Mouse (Mus musculus) cerebellum, adult 2 months (tissue): ENCODE data around the gene B3galt1. TPM values are rescaled to one million over a fixed set of nuclear protein-coding genes. Genes with fewer than 3 reads are reported as not detected.
A peak's percentile ranks its signal among the peaks of the same experiment; 100 is the strongest.

ENCODE experiments used
- DNase-seq, 2 experiments: peaks; one replicate each; pipeline ENCODE4 v3.0.0; 2021
- H3K27ac ChIP-seq: fragments of 200-500 bp; 2 replicates; pipeline ENCODE4 v1.5.1; 2012; ENCODE audit warnings: low read length, control low read depth, inconsistent platforms; ENCODE audit not compliant: insufficient read depth
- H3K27me3 ChIP-seq: fragments of 200-500 bp; 2 replicates; pipeline ENCODE4 v1.6.1; 2012; ENCODE audit warnings: inconsistent platforms, mild to moderate bottlenecking, low read length, moderate library complexity; ENCODE audit not compliant: control insufficient read depth, insufficient read depth
- H3K4me1 ChIP-seq: fragments of 200-500 bp; 2 replicates; pipeline ENCODE4 v1.6.1; 2011; ENCODE audit warnings: low read length; ENCODE audit not compliant: control insufficient read depth, insufficient read depth
- H3K4me3 ChIP-seq: fragments of 200-500 bp; replicated peaks from 2 replicates; pipeline ENCODE3; 2011; ENCODE audit warnings: mild to moderate bottlenecking, low read depth, low read length, control low read depth; ENCODE audit not compliant: insufficient read depth
- CTCF ChIP-seq: fragments of 200-500 bp; IDR thresholded peaks from 2 replicates; pipeline ENCODE4 v1.5.1; 2011; ENCODE audit warnings: low read depth, mild to moderate bottlenecking, control low read depth, low read length, moderate library complexity, borderline replicate concordance; ENCODE audit not compliant: insufficient read depth
- POLR2A ChIP-seq: fragments of 200-500 bp; IDR thresholded peaks from 2 replicates; pipeline ENCODE4 v1.6.1; 2011; ENCODE audit warnings: low read length, control low read depth, borderline replicate concordance; ENCODE audit not compliant: insufficient read depth
- WGBS: fragments of 180-500 bp; shearing (Covaris S2); methylation state at CpG from one replicate; pipeline ENCODE4 v1.1.7; 2018; 5-methylcytosine and 5-hydroxymethylcytosine counted together
- polyA plus RNA-seq: library from polyadenylated mRNA; depleted of rRNA; stranded (reverse); fragments of >200 nt; gene quantifications from 2 replicates; pipeline ENCODE4 v1.2.3, GENCODE M21; 2012

The B3galt1 gene
- polyA plus RNA-seq, 1 experiment: 18.9 TPM

GRCm38 (mm10) chr2:67756507-67756906, 190.8 kb downstream of the B3galt1 start:
- Histone ChIP-seq H3K4me1 (no peaks in the 10 kb centered on the region), H3K27me3 (no peaks in the 10 kb centered on the region), H3K4me3 (no peak overlapping the region), H3K27ac (no peak overlapping the region)
- TF ChIP-seq CTCF (no peak), POLR2A (no peak)
- WGBS: 53% methylated on average over 6 of the region's 6 CpGs
- no peak for DNase-seq

- Histone ChIP-seq H3K27ac (no peak overlapping the region), H3K4me1 (no peaks in the 10 kb centered on the region), H3K4me3 (no peak overlapping the region), H3K27me3 (no peaks in the 10 kb centered on the region)
- 83% methylated on average over 3 of the region's 3 CpGs for WGBS
- TF ChIP-seq CTCF (no peak), POLR2A (no peak)
- DNase-seq: no peak
Observed at GRCm38 (mm10) chr2:67787536-67787935, 221.9 kb downstream of the B3galt1 start.

GRCm38 (mm10) chr2:67797561-67797960, 231.9 kb downstream of the B3galt1 start:
- H3K4me3 ChIP-seq: no peak overlapping the region
- no peak for DNase-seq
- H3K27me3 ChIP-seq: no peaks in the 10 kb centered on the region
- TF ChIP-seq POLR2A (no peak), CTCF (no peak)
- no peak overlapping the region for H3K27ac ChIP-seq
- H3K4me1 ChIP-seq: no peaks in the 10 kb centered on the region
- 95% methylated on average over 4 of the region's 4 CpGs for WGBS

GRCm38 (mm10) chr2:67799981-67800380, 234.3 kb downstream of the B3galt1 start:
- WGBS: 92% methylated on average over 3 of the region's 3 CpGs
- no peaks in the 10 kb centered on the region for H3K4me1 ChIP-seq
- H3K27ac ChIP-seq: no peak overlapping the region
- no peak overlapping the region for H3K4me3 ChIP-seq
- no peak for DNase-seq
- TF ChIP-seq POLR2A (no peak), CTCF (no peak)
- no peaks in the 10 kb centered on the region for H3K27me3 ChIP-seq

GRCm38 (mm10) chr2:67816149-67816548, 250.5 kb downstream of the B3galt1 start:
- TF ChIP-seq POLR2A: no peak
- no peak for TF ChIP-seq CTCF
- Histone ChIP-seq H3K4me1 (no peaks in the 10 kb centered on the region), H3K4me3 (no peak overlapping the region), H3K27me3 (no peaks in the 10 kb centered on the region), H3K27ac (no peak overlapping the region)
- no peak for DNase-seq
- 53% methylated on average over 2 of the region's 2 CpGs for WGBS

- Histone ChIP-seq H3K4me3 (no peak overlapping the region), H3K4me1 (no peaks in the 10 kb centered on the region), H3K27ac (no peak overlapping the region), H3K27me3 (no peaks in the 10 kb centered on the region)
- WGBS: 11% methylated on average over 2 of the region's 2 CpGs
- TF ChIP-seq POLR2A (no peak), CTCF (no peak)
- DNase-seq: no peak
Observed at GRCm38 (mm10) chr2:67818014-67818413, 252.3 kb downstream of the B3galt1 start.

- peak; percentile 9 to 12 for DNase-seq
- H3K27me3 ChIP-seq: no peaks in the 10 kb centered on the region
- no peak for TF ChIP-seq POLR2A
- TF ChIP-seq CTCF: no peak
- no peak overlapping the region for H3K4me3 ChIP-seq
- 15% methylated on average over 5 of the region's 5 CpGs for WGBS
- H3K27ac ChIP-seq: no peak overlapping the region
- H3K4me1 ChIP-seq: no peaks in the 10 kb centered on the region
Observed at GRCm38 (mm10) chr2:67822360-67822759, 256.7 kb downstream of the B3galt1 start.

- no peak for DNase-seq
- no peak for TF ChIP-seq POLR2A
- TF ChIP-seq CTCF: no peak
- no peak overlapping the region for H3K27ac ChIP-seq
- 77% methylated on average over 4 of the region's 4 CpGs for whole genome bisulfite sequencing
- no peaks in the 10 kb centered on the region for H3K27me3 ChIP-seq
- no peaks in the 10 kb centered on the region for H3K4me1 ChIP-seq
- no peak overlapping the region for H3K4me3 ChIP-seq
Observed at GRCm38 (mm10) chr2:67827697-67828096, 262.0 kb downstream of the B3galt1 start.
